Mouse (Mus musculus) C2C12 (cell line): ENCODE measurements at regions not wholly inside any gene's neighbourhood (a gene's known extent, or its start where the extent isn't known, plus 50 kb on each side); places are given as distances from the start of the nearest gene placed in this dataset.

Experiments used
- CTCF ChIP-seq: IDR thresholded peaks from one replicate; pipeline ENCODE4 v1.5.1; 2011; ENCODE audit not compliant: control insufficient read depth, insufficient read depth, insufficient read length
- MAX ChIP-seq: IDR thresholded peaks from one replicate; pipeline ENCODE4 v1.6.1; 2011; ENCODE audit warnings: mild to moderate bottlenecking, control low read depth
- MYOG ChIP-seq: IDR thresholded peaks from one replicate; pipeline ENCODE4 v1.6.1; 2011; ENCODE audit not compliant: control insufficient read depth, insufficient read length; ENCODE audit errors: extremely low read depth
- USF1 ChIP-seq: IDR thresholded peaks from one replicate; pipeline ENCODE4 v1.6.1; 2011; ENCODE audit warnings: low read depth, mild to moderate bottlenecking, control low read depth, moderate library complexity

GRCm38 (mm10) chr6:148584126-148584525 is 139.9 kb upstream of the Tmtc1 start:
- TF ChIP-seq CTCF (no peak), MYOG (no peak), USF1 (no peak), MAX (no peak)
